Mouse (Mus musculus): ENCODE measurements around the gene Morc3.
A peak's percentile ranks its signal among the peaks of the same experiment; 100 is the strongest.

Morc3 gene

DNA sequence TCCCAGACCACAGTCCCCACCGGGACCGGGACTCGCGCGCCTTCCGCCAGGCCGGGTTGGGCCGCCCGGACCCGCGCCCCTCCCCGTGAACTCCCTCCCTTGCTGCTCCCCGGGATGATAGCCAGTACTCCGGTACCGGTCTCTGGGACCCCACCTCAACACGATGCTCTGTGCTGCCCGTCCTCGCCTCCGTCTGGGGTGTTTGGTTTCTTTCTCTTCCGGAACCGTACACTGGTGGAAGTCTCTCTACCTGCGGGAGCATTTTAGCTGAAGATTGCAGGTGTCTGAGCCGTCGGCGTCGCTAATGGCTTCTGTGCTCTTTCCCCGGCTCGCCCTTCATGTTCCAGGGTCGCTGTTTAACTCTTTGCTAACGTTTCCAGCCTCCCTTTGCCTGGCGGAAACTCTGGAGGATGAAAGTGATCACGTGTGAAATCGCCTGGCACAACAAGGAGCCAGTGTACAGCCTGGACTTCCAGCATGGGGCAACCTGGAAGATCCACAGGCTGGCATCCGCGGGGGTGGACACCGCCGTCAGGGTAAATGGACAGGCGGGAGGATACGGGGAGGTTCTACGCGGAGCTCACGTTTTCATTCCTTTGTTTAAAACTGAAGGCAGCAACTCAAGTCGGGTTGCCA, 52.3 kb downstream of the Morc3 start:
- DNase-seq, result no peak

DNA sequence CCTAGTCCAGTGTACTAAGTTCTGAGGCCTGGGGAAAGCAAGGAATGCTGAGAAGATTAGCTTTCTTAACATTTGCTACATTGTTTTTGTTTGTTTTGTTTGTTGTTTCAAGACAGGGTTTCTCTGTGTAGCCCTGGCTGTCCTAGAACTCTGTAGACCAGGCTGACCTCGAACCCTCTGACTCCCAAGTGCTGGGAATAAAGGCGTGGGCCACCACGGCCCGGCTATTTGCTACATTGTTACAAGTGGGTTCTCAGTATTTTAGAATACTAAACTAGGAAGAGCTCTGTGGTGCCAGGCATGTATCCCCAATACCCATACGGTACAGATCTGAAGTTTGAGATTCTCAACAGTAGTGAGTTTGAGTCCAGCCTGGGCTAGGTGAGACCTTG, 52.8 kb downstream of the Morc3 start:
- no peak for DNase-seq

DNA sequence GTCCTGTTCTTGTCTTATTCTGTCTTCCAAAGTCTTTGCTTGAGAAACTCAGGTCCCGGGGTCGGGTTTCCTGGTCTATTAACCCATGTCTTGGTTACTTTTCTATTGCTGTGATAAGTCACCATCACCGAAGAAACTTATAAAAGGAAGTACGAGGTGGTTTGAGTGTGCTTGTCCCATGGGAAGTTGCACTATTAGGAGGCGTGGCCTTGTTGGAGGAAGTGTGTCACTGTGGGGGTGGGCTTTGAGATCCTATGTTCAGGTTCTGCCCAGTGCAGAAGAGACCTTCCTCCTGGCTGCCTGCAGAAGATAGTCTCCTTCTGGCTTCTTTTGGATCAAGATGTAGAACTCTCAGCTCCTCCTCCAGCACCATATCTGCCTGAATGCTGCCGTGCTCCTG, 56.6 kb downstream of the Morc3 start:
- no peak for DNase-seq

DNA sequence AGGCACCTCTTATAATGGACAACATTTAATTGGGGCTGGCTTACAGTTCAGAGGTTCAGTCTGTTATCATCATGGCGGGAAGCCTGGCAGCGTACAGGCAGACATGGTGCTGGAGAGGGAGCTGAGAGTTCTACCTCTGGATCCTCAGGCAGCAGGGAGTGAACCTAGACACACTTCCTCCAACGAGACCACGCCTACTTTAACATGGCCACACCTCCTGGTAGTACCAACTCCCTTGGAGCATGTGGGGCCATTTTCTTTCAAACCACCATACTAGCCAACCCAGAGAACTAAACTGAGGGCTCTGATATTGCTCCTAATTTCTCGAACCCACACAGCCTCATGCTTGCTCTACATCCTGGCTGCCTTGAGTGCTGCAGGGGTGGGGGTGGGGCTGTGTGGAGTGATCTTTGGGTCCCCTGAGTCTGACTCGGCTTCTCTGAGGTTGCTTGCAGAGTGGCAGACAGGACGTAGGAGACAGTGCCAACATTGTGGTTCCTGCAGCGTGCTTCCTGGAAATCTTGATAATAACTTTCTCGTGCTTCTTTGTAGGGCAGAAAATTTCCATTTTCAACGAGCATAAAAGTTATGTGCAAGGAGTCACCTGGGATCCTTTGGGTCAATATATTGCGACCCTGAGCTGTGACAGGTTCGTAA, 59.2 kb downstream of the Morc3 start:
- DNase-seq, result no peak

DNA sequence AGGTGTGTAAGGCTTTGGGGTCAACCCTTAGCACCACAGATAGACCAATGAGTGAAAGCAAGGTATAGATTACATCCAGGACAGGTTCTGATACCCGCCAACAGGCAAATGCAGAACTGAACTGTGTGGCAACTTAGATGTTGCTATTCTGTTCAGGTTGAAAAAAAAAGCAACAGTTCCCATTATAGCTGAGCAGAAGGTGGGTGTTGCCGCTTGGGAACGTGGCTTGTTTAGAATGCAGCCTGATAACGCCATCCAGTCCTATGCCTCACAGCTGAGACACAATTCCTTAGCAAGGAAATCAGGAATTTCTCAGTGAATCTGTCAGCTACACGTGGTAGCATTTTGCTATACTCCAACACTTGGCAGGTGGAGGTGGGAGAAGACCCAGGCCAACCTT, 61.4 kb downstream of the Morc3 start:
- DNase-seq, result no peak

DNA sequence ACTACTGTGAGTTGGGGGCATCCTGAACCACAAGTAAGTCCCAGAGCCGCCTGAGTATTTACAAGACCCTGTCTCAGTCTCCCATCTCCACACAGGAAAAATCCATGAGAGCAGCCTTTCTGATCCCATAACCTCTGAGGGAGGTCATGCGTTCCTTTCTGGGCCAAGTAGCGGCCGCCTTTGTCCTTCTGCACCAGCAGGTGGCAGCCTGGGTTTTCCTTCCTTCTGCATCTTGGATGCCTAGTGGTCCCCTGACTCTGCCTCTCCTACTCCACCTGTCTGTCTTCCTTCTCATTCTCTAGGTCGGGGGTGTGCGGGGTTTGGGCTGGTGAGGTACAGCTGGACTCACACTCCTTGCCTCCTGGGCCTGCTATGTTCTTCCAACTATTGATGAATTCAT, 71.1 kb downstream of the Morc3 start:
- DNase-seq, result no peak

DNA sequence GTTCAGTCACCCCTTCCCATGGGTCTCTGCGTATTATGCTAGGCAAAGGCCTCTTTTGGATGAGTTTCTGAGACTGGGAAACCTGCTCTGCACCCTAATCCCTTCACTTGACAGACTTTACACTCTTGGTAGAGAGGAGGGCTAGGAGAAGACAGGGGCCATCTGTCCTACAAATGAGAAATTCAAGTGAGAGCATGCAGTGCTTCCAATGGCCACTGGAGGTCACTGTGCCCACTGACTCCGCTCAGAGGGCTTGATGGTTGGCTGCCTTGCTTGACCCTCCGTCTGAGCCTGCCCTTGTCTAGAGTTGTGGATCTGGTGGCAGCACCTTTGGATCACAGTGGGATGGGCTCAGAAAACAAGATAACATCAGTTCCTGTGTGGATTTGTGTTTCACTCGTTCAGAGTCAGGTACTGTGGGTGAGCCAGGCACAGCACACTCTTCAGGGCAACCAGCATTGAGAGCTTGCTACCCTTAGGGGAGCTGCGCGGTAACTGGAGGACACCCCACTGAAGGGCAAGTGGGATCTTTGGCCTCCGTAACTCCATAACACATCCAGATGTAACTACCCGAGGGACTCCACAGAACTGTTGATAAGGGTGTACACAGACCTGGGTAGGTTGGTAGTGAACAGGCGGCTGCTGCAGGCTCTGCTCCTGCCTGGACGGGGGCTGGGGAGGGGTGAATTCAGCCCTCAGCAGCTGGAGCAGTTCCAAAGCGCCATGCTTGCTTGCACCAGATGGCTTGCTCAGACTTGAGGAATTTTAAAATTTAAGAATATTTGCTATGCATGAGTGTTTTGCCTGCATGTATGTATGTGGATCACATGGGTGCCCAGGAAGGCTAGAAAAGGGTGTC, 74.5 kb downstream of the Morc3 start:
- DNase-seq, result peak; percentile 44

DNA sequence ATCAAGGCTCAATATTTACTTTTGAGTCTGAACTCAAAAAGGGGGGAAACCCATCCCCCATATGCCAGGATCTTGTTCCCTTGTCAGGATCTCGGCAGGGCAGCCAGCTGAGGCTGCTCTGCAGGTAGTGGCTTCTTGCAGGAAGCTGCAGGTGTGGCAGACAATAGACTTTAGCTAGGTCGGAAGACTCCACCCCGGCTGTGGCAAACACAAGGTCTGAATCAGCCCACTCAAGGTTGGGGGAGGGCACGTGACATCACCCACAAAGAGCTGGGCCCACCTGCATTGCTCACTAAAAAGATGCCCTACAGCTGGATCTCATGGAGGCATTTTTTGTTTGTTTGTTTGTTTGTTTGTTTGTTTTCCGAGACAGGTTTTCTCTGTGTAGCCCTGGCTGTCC, 75.8 kb downstream of the Morc3 start:
- no peak for DNase-seq

DNA sequence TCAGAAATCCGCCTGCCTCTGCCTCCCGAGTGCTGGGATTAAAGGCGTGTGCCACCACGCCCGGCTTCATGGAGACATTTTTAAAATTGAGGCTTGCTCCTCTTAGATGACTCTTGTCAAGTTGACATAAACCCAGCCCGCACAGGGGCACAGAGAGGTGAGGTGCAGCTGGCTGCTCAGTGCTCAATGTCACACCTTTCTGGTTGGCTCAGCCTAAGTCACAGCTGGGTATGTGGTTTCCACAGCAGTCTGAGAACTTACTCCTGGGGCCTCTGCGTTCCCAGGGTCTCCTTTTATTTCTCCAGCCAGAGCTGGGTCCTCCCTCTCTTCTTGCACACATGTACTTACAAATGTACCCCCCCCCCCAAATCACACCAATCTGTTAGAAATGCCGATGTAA, 76.3 kb downstream of the Morc3 start:
- no peak for DNase-seq

DNA sequence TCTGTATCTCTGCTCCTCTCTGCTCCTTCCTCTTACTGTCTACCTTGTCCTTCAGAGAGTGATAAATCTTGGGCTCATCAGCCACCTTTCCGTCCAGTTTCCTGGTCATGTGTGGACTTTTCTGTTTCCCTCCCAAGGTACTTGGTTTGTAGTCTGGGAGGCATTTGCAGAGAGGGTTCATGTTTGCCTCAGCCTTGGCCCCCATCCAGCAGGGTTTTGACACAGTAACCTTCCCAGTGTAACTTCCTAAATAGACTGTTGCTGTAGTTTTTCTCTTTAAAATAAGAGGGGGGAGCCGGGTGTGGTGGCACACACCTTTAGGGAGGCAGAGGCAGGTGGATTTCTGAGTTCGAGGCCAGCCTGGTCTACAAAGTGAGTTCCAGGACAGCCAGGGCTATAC, 78.0 kb downstream of the Morc3 start:
- DNase-seq, result no peak

DNA sequence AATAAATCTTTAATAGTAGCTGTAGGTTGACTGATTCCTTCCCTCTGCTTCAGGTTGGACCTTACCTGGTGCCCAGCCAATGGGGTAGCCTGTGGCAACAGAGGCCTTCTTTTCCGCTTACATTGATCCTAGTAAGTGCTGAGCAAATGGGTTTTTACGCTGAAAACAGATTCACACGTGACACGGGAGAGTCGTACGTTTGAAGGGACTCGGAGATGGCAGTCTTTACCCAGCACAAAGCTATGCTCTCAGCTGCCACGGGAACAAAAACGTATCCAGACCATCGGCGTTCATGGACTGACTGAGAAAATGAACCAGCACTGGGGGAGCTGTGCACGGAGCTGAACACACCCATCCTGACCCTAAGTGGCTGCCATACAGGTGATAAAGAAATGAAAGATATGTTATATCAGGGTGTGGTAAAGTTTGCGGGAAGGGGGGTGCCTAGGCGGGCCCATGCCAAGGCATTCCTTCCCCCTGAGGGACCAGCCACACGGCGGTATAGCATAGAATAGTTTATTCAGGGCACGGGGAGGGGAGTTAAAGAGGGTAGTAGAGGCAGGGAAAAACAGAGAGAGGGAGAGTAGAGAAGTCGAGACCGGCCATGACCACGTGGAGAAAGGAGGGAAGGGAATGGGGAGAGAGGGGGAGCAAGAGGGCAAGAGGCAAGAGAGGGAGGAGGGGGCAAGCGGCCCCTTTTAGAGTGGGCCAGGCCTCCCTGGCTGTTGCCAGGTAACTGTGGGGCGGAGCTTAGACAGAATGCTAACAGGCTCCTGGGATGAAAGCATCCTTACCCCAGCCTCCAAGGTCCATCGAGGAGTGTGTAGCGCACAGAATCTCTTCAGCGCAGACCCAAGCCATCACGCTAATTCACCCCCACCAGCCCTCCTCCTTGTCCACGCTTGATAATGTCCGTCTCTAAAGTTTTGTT, 79.1 kb downstream of the Morc3 start:
- DNase-seq, result no peak

DNA sequence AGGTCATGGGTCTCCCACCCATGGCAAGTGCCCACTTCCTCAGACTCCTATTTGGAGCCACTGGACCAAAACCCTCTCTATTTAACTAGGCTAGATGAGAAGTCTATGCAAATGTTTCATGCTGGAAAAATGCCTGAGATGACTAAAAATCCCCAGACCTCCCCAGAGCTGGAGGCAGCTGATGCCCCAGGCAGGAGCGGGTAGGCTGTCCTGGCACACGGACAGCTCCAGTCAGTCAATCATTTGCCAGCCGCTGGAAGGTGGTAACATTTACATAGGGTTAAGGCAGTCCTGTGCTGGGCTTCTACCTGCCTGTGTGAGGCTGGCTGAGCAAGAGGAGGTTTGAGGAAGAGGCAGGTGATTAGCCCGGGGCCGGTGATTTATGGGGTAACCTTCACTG, 80.2 kb downstream of the Morc3 start:
- DNase-seq, result no peak

DNA sequence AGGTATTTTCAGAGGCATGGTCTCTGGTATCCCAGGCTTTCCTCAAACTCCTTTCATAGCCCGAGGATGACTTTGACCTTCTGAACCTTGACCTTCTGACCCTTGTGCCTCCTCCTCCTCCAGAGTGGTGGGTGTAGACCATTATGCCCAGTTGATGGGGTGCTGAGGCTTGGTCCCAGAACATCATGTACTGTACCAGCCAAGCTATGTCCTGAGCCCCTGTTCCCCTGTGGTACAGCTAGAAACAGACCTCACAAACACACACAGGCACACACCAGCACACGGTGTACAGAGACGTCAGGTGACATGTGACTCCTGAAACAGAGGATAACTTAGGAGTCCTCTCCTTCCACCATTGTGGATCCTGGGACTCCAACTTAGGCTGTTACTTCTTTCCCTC, 80.9 kb downstream of the Morc3 start:
- DNase-seq, result no peak

DNA sequence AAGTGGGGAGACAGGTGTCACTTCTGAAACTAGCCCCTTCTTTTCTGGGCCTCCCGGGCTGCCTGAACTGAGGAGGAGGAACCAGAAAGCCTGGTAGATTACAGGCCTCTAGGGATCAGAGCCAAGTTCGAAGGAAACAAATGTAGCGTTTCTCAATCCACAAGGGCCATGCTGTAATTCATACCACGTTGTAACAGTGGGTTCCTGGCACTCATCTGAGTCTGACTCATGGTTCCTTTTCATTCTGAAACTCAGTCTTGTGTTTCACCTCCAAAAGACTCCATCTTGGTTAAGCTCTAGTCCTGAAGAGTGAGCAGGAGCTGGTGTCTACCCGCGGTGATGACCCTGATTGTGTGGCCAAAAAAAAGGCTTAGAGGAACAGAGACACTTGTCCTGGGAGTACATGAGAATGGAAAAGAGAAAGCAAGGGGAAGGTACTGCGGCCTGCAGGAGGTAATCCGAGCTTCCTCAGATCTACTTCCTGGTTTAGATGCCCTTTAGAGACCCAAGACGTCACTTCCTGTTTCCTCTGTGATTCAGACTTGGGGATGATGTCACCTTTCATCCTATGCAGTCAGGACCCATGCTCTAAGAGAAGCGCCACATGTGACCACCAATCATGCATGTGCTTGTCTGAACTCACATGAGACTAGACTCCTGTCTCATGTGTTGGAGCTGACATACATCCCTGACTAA, 82.1 kb downstream of the Morc3 start:
- no peak for DNase-seq

DNA sequence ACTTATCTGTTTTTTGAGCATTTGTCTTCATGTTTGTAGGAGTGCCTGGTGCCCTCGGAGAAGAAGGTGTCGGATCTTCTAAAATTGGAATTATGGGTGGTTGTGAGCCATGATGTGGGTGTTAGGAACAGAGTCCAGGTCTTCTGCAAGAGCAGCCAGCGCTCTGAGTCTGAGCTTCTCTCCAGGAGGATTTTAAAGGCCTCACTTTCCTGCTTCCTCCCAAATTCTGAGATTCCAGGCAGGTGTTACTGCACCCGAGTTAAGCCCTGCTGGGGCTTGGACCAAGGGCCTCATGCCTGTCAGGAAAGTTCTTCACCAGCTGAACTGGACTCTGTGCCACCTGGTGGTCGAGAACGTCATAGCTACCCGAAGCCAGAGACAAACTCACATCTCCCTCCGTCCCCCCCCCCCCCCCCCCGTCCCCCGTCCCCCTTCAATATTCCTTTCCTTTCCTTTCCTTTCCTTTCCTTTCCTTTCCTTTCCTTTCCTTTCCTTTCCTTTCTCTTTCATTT, 83.5 kb downstream of the Morc3 start:
- no peak for DNase-seq

DNA sequence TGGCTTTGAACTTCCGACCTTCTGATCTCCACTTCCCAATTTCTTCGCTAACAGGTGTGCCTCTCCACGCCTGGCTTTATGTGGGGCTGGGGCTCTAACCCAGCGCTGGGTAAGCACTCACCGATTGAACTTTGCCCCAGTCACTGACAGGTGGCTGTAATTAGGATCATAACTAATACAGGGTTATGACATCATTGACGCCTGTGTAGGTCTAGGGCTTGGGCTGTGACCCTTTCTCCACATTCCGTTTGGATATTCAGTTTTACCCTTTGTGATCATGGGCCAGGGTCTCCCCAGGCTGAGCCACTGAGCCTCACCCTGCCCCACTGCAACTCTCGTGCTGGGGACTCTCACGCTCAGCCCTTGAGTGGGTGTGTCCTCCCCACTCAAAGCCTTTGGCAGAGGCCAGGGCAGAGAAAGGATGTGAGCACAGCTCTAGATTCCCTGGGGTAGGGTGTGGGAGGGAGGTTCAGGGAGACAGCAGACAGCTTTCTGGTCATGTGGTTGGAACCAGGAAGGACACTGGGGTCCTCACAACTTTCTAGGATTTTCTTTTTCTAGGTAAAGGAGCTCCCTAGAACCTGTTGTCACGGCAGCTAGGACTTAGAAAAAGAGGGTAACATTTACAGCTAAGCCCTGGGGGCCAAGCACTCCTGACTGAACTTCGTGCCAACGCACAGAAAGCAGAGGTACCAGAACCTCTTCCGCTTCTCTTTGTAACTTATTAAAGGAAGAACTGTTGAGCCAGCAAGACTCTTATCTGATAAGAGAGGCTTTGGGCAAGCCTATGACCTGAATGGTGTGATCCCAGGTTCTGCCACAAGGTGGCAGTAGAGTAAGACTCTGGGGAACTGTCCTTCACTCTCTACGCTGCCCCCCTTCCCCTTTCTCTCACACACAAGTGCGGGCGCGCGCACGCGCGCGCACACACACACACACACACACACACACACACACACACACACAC, 86.1 kb downstream of the Morc3 start:
- peak; percentile 60 for DNase-seq

DNA sequence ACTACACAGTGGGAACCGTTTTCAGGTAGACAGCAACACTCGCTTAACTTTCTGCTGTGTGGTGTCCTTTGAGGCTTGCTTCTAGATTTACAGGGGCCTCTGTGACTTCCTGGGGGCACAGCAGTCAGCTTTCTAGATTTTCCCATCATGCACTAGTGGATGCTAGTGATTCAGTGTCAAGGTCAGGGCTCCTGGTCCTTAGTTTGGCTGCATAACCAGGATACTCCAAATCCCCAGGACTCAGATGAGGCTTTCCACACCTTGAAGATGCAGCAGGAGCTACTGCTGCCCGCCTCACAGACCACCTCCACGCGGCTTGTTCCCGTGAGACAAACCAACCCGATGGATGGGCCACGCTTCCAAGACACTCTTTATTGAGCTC, 86.7 kb downstream of the Morc3 start:
- no peak for DNase-seq

DNA sequence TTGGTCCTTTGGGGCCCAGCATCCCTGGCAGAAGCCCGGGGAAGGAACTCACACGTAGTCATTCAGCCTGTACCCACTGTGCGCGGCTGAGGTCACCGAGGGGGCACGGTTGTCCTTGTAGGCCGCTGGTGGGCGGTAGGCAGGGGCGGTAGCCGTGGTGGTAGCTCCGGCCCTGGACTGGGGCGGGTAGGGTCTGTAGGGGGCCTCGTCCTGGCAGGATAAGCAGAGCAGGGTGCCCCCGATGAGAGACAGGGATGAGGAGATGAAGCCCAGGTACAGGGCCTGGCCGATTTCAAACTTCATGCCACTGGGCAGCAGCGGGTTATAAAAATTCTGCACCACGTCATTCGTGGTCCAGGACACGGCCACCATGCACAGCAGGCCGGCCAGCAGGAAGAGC, 87.3 kb downstream of the Morc3 start:
- no peak for DNase-seq

DNA sequence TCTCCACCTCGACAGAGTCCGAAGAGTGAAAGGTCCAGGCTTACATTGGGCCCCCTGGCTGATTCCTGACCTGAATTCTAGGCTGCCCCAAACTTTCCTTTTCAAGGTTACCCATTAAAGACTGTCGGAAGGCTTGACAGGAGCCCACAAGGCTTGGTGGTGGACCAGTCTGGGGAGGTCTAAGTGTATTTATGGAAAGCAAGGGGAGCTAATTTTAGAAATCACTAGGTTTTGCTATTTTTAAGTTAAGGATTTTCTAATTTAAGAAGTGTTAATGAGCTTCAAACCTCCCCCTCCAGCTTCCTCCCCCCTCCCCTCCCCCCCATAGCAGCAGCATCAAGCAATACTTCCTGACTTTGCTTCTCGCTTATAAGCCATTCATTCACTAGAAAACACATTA, 88.8 kb downstream of the Morc3 start:
- no peak for DNase-seq

DNA sequence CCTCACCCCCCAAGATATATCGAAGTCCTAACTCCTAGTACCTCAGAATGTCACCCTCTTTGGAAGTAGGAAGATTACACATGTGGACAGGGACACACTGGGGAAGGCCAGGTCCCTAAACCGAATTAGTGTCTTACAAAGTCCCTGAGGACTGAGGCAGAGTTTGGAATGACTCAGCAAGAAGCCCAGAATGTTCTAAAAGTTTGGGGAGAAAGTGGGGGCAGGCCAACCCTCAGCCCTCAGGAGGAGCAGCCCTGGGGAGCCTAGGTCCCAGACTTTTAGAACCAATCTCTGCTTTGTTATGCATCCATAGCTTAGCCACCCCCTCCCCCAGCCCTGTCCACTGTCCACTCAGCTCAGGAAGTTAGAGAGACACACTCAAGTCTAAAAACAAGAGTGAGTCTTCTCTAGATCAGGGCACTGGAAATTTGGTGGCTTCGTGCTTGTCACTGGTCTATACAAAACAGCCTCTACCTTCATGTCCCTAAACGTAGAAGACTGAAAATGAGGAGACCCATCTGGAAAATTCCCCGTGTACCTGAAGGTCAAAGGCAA, 91.0 kb downstream of the Morc3 start:
- no peak for DNase-seq

DNA sequence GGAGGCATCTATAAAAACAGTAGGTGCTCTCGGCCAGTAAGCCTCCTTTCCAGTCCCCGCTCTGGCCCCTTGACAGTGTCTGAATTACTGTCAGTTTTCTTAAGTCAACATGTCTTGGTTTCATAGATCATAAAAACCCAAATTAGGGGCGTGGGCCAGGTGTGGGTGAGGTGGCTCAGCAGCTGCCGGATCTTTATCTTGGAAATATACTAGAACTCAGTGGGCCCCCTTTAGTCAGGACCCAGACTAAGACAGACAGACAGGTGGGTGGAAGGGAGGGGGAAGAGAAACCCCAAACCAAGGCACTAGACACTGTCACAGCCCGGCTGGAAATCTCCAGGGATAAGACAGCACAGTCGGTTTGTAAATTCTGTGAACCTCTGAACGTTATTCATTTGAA, 91.9 kb downstream of the Morc3 start:
- no peak for DNase-seq
